Mouse (Mus musculus): ENCODE measurements around the gene Fam184b. TPM values are rescaled to one million over a fixed set of nuclear protein-coding genes. Genes with fewer than 3 reads are reported as not detected.

Gene Fam184b
- polyA plus RNA-seq (2014; fragmentation: Nextera tagmentation; extraction: Ambion mirVana): 0.73 and 1.9 TPM in 2 replicates

DNA sequence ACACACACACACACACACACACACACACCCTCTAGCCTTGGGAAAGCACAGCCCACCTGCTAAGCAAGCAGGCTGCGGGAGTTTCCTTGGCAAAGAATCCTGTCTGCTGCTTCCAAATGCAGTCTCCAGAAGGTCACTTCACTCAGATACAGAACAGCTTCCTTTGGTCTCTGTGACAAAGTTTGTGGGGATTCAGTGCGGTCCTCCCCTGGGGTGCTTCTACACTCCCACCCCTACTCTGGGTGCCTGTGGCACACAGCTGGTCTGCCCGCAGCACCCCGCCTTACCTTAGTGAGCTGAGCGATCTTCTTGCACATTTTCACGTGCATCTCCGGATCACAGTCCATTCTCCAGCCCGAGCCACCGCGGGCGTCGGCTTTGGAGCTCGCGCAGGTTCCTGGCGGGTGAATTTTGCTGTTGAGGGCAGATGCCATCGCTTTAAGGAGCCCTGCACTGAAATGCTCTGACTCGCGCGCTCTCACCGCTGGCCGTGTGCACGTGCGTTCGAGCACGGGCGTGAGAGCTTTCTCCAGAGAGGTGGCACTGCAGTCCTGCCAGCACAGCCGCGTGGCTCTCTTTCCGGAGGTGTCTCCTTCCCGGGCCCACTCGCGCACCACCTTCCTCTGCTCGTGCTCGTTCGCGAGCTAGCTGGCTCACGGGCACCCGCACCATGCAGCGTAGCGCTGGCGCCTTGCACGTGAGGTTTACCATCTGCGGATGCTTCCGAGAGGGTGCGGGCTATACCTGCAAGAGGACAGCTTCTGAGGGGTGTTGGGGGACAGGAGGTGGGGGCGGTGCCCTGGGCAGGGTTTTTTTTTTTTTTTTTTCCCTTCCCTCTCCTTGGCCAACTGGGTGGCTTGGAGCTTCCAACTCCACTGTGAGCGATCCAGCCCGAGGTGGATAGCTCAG lies at the start of gene Fam184b:
Gene Fam184b, minus strand, starts transcription at position 809 of the 909 bp plus-strand sequence.
- Histone ChIP-seq H3K4me3 (ENCODE audit: low read length) (peak within 1 kb of the TSS; percentile 56), H3K4me2 (replicated peaks; ENCODE audit: low read depth, low read length) (peak within 1 kb of the TSS; percentile 97), H3K9me3 (ENCODE audit: control insufficient read depth, low read length) (no peaks in the 10 kb centered on the region), H3K9ac (ENCODE audit: low read depth, low read length) (peak within 1 kb of the TSS; percentile 56), H3K27me3 (ENCODE audit: control insufficient read depth, insufficient read depth, low read length) (peaks cover 10% of the 10 kb centered on the region; the same call in 1 of the 2 replicates), H3K27ac (ENCODE audit: low read depth, low read length) (no peak within 1 kb of the TSS), H3K36me3 (ENCODE audit: control insufficient read depth, insufficient read depth, low read length) (no peaks in the 10 kb centered on the region), H3K4me1 (ENCODE audit: control insufficient read depth, insufficient read depth, low read length) (peaks cover 5% of the 10 kb centered on the region; the same call in 1 of the 2 replicates)
- WGBS: 1% methylated on average over 48 of the region's 48 CpGs
- peak; percentile 88 for ATAC-seq (ENCODE audit: low FRiP score, low TSS enrichment)

DNA sequence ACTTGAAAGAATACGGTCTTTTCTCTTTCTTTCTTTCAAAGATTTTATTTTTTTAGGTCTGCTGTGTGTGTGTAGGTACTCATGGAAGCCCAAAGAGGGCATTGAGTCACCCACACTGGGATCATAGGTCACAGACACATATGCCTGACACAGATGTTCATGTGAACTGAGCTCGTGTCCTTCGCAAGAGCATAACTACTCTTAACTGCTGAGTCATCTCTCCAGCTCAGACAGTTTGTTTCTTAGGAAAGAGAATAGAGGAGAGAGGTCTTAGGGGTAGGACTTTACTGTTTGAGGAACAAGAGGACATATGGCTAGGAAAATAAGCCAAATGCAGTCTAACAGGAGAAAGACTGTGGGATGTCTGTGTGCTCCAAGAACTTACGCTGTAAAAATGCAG lies 49.7 kb upstream of the Fam184b start:
- WGBS: 86% methylated on average over 4 of the region's 4 CpGs
- no peak for ATAC-seq (ENCODE audit: low FRiP score, low TSS enrichment)
- Histone ChIP-seq H3K27ac (ENCODE audit: low read depth, low read length) (no peak overlapping the region), H3K36me3 (ENCODE audit: control insufficient read depth, insufficient read depth, low read length) (peaks cover 24% of the 10 kb centered on the region), H3K9ac (ENCODE audit: low read depth, low read length) (no peak overlapping the region), H3K27me3 (ENCODE audit: control insufficient read depth, insufficient read depth, low read length) (no peaks in the 10 kb centered on the region), H3K4me3 (ENCODE audit: low read length) (no peak overlapping the region), H3K9me3 (ENCODE audit: control insufficient read depth, low read length) (no peaks in the 10 kb centered on the region), H3K4me2 (replicated peaks; ENCODE audit: low read depth, low read length) (no peak overlapping the region), H3K4me1 (ENCODE audit: control insufficient read depth, insufficient read depth, low read length) (no peaks in the 10 kb centered on the region)

DNA sequence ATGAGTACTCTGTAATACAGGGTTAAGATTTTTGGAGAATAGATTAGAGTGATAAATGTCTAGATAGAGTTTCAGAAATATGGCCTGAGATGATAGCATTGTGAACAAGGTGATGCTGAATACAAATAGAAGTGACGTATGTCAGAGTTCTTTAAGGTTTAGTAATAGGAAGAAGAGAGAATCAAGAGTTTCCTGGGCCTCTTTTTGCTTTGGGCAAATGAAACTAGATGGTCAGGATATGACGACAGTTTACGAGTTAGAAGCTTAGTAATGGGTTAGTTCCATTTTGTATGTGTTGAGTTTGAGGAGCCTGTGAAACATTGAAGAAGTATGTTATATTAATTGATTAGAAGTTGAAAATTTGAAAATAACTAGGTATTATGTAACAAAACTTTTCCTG lies 46.8 kb upstream of the Fam184b start:
- Histone ChIP-seq H3K4me3 (ENCODE audit: low read length) (no peak overlapping the region), H3K36me3 (ENCODE audit: control insufficient read depth, insufficient read depth, low read length) (peaks cover 27% of the 10 kb centered on the region), H3K27ac (ENCODE audit: low read depth, low read length) (no peak overlapping the region), H3K9me3 (ENCODE audit: control insufficient read depth, low read length) (no peaks in the 10 kb centered on the region), H3K4me1 (ENCODE audit: control insufficient read depth, insufficient read depth, low read length) (no peaks in the 10 kb centered on the region), H3K27me3 (ENCODE audit: control insufficient read depth, insufficient read depth, low read length) (no peaks in the 10 kb centered on the region), H3K4me2 (replicated peaks; ENCODE audit: low read depth, low read length) (no peak overlapping the region), H3K9ac (ENCODE audit: low read depth, low read length) (no peak overlapping the region)
- ATAC-seq (ENCODE audit: low FRiP score, low TSS enrichment): no peak
- 92% methylated on average over 3 of the region's 3 CpGs for WGBS

DNA sequence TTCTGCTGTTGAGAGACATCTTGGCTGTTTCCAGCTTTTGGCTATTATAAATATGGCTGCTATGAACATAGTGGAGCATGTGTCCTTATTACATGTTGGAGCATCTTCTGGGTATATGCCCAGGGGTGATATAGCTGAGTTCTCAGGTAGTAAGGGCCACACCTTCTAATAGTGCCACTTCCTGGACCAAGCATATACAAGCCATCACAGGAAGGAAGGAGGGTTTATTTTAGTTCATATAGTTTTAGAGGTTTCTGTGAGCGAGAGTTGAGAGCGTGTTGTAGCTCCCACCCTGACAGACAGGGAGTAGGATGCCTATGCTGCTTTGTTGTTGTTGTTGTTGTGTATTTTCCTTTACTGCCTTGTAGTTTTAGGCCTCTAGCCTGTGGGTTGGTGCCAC lies 45.8 kb upstream of the Fam184b start:
- H3K36me3 ChIP-seq (ENCODE audit: control insufficient read depth, insufficient read depth, low read length): peaks cover 30% of the 10 kb centered on the region
- no peaks in the 10 kb centered on the region for H3K4me1 ChIP-seq (ENCODE audit: control insufficient read depth, insufficient read depth, low read length)
- no peaks in the 10 kb centered on the region for H3K27me3 ChIP-seq (ENCODE audit: control insufficient read depth, insufficient read depth, low read length)
- no peak overlapping the region for H3K9ac ChIP-seq (ENCODE audit: low read depth, low read length)
- H3K9me3 ChIP-seq (ENCODE audit: control insufficient read depth, low read length): no peaks in the 10 kb centered on the region
- no peak overlapping the region for H3K4me2 ChIP-seq (replicated peaks; ENCODE audit: low read depth, low read length)
- no peak overlapping the region for H3K27ac ChIP-seq (ENCODE audit: low read depth, low read length)
- no peak overlapping the region for H3K4me3 ChIP-seq (ENCODE audit: low read length)
- 93% methylated on average over 2 of the region's 2 CpGs for WGBS
- ATAC-seq (ENCODE audit: low FRiP score, low TSS enrichment): no peak

DNA sequence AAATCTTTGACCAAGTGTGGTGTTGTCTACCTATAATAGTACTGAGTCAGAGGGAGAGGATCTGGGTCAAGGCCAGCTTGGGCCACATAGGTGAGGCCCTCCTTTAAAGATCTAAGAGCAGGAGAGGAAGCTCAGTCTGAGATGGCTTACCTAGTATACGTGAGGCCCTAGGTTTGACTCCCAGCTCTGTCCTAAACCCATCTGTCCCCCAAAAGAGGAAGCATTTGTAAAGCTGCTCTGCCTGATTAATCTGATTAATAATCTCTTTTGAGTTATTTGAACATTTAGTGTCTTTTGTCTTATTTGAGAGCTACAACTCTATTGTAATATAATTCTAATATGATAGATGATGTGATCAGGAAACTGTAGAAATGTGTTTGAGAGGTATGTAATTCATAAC lies 44.0 kb upstream of the Fam184b start:
- no peak for ATAC-seq (ENCODE audit: low FRiP score, low TSS enrichment)
- Histone ChIP-seq H3K4me1 (ENCODE audit: control insufficient read depth, insufficient read depth, low read length) (no peaks in the 10 kb centered on the region), H3K9ac (ENCODE audit: low read depth, low read length) (no peak overlapping the region), H3K36me3 (ENCODE audit: control insufficient read depth, insufficient read depth, low read length) (peaks cover 31% of the 10 kb centered on the region), H3K27ac (ENCODE audit: low read depth, low read length) (no peak overlapping the region), H3K4me3 (ENCODE audit: low read length) (no peak overlapping the region), H3K4me2 (replicated peaks; ENCODE audit: low read depth, low read length) (no peak overlapping the region), H3K27me3 (ENCODE audit: control insufficient read depth, insufficient read depth, low read length) (no peaks in the 10 kb centered on the region), H3K9me3 (ENCODE audit: control insufficient read depth, low read length) (no peaks in the 10 kb centered on the region)
- 100% methylated on average over 1 of the region's 1 CpGs for WGBS

DNA sequence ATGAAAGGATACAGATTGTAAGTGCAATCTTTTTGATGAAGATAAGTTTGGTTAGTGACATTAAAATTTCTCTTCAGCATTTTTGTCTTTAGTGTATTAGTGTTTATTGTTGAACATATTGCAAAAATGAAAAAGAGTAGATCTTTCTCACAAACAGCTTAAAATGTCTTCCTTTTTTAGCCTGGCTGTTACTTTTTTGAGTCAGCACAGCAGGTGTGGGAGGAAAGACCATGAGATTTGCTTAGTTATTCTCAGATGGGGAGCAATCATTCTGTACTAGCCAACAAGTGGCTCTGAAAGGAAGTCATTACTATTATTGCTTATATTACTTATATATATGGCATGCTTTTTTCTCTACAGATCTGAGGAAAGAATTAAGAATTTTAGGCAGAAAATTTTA lies 40.5 kb upstream of the Fam184b start:
- H3K4me1 ChIP-seq (ENCODE audit: control insufficient read depth, insufficient read depth, low read length): no peaks in the 10 kb centered on the region
- no peak overlapping the region for H3K27ac ChIP-seq (ENCODE audit: low read depth, low read length)
- H3K9me3 ChIP-seq (ENCODE audit: control insufficient read depth, low read length): no peaks in the 10 kb centered on the region
- H3K4me3 ChIP-seq (ENCODE audit: low read length): no peak overlapping the region
- no peak overlapping the region for H3K4me2 ChIP-seq (replicated peaks; ENCODE audit: low read depth, low read length)
- H3K9ac ChIP-seq (ENCODE audit: low read depth, low read length): no peak overlapping the region
- peaks cover 57% of the 10 kb centered on the region for H3K36me3 ChIP-seq (ENCODE audit: control insufficient read depth, insufficient read depth, low read length)
- ATAC-seq (ENCODE audit: low FRiP score, low TSS enrichment): no peak
- no peaks in the 10 kb centered on the region for H3K27me3 ChIP-seq (ENCODE audit: control insufficient read depth, insufficient read depth, low read length)

DNA sequence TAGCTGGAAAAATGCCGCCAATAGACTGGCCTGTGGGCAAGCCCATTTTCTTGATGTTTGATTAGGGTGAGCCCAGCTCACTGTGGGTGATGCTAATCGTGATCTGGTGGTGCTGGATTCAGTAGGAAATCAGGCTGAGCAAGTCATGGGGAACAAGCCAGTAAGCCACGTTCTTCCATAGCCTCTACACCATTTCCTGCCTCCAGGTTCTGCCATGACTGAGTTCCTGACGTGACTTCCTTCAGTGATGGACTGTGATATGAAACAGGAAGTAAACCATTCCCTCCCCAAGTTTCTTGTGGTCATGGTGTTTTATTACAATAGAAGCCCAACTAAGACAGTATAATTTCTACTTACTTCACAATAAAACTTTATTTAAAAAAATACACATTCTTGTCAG lies 38.2 kb upstream of the Fam184b start:
- no peak for ATAC-seq (ENCODE audit: low FRiP score, low TSS enrichment)
- Histone ChIP-seq H3K4me3 (ENCODE audit: low read length) (no peak overlapping the region), H3K27ac (ENCODE audit: low read depth, low read length) (no peak overlapping the region), H3K4me1 (ENCODE audit: control insufficient read depth, insufficient read depth, low read length) (no peaks in the 10 kb centered on the region), H3K9ac (ENCODE audit: low read depth, low read length) (no peak overlapping the region), H3K36me3 (ENCODE audit: control insufficient read depth, insufficient read depth, low read length) (peaks cover 50% of the 10 kb centered on the region), H3K4me2 (replicated peaks; ENCODE audit: low read depth, low read length) (no peak overlapping the region), H3K9me3 (ENCODE audit: control insufficient read depth, low read length) (no peaks in the 10 kb centered on the region), H3K27me3 (ENCODE audit: control insufficient read depth, insufficient read depth, low read length) (no peaks in the 10 kb centered on the region)
- 80% methylated on average over 4 of the region's 4 CpGs for WGBS

DNA sequence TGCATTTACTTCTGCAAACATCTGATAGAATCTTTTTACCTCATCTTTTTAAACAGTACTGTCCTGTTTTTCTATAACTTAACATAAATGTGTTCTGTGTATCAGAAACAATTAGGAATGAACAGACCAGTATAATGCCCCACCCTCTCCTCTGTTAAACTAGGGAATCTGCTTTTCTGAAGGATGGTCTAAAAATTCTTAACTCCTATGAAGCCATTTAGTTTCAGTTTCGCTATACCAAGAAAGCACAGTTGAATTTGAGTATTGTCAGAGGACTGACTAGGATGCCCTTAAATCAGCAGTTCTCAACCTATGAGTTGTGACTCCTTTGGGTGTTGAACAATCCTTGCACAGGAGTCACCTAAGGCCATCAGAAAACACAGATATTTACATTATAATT lies 35.6 kb upstream of the Fam184b start:
- H3K27me3 ChIP-seq (ENCODE audit: control insufficient read depth, insufficient read depth, low read length): no peaks in the 10 kb centered on the region
- H3K4me1 ChIP-seq (ENCODE audit: control insufficient read depth, insufficient read depth, low read length): peaks cover 2% of the 10 kb centered on the region; the same call in 1 of the 2 replicates
- H3K36me3 ChIP-seq (ENCODE audit: control insufficient read depth, insufficient read depth, low read length): peaks cover 44% of the 10 kb centered on the region
- no peak for ATAC-seq (ENCODE audit: low FRiP score, low TSS enrichment)
- no peak overlapping the region for H3K27ac ChIP-seq (ENCODE audit: low read depth, low read length)
- no peak overlapping the region for H3K4me3 ChIP-seq (ENCODE audit: low read length)
- 94% methylated on average over 1 of the region's 1 CpGs for WGBS
- H3K9ac ChIP-seq (ENCODE audit: low read depth, low read length): no peak overlapping the region
- no peak overlapping the region for H3K4me2 ChIP-seq (replicated peaks; ENCODE audit: low read depth, low read length)
- no peaks in the 10 kb centered on the region for H3K9me3 ChIP-seq (ENCODE audit: control insufficient read depth, low read length)

DNA sequence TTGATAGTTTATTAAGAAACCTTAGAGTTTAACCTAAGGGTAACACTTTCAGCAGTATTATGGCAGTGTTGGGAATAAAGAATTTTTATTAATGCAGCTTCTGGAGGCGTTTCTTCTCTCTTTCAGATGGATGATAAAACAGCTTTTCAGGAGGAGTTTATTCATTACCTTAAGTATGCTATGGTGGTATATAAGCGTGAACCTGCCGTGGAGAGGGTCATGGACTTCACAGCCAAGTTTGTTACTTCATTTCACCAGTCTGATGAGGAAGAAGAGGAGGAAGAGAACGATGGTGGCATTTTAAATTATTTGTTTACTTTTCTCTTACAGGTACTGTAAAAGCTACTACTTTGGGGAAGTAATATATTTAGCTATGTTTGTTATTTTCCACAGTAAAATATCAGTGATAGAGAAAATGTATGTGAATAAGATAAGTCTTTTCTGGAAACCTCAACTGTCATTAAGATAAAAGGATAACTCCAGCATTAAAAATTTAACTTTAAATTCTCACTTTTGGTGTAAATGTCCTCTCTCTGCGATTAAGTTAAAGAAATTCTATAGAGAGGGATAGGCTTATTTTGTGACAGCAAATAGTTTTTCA lies 31.6 kb upstream of the Fam184b start:
- no peaks in the 10 kb centered on the region for H3K9me3 ChIP-seq (ENCODE audit: control insufficient read depth, low read length)
- H3K27me3 ChIP-seq (ENCODE audit: control insufficient read depth, insufficient read depth, low read length): no peaks in the 10 kb centered on the region
- peak overlapping the region; percentile 23; the same call in 1 of the 2 replicates for H3K9ac ChIP-seq (ENCODE audit: low read depth, low read length)
- 56% methylated on average over 5 of the region's 5 CpGs for WGBS
- no peak for ATAC-seq (ENCODE audit: low FRiP score, low TSS enrichment)
- peaks cover 5% of the 10 kb centered on the region; the same call in 1 of the 2 replicates for H3K4me1 ChIP-seq (ENCODE audit: control insufficient read depth, insufficient read depth, low read length)
- no peak overlapping the region for H3K27ac ChIP-seq (ENCODE audit: low read depth, low read length)
- peak overlapping the region; percentile 79 for H3K4me3 ChIP-seq (ENCODE audit: low read length)
- H3K36me3 ChIP-seq (ENCODE audit: control insufficient read depth, insufficient read depth, low read length): peaks cover 15% of the 10 kb centered on the region
- H3K4me2 ChIP-seq (replicated peaks; ENCODE audit: low read depth, low read length): peak overlapping the region; percentile 54
